Mouse (Mus musculus) ES-Bruce4 (cell line): ENCODE data around the gene Pgk1.

Experiments used
- CTCF ChIP-seq: IDR thresholded peaks from one replicate; pipeline ENCODE4 v1.8.1; 2011; ENCODE audit warnings: low read depth, low read length
- EP300 ChIP-seq: IDR thresholded peaks from 2 replicates; pipeline ENCODE4 v1.6.1; 2011; ENCODE audit warnings: low read depth, low read length; ENCODE audit not compliant: insufficient read depth

DNA sequence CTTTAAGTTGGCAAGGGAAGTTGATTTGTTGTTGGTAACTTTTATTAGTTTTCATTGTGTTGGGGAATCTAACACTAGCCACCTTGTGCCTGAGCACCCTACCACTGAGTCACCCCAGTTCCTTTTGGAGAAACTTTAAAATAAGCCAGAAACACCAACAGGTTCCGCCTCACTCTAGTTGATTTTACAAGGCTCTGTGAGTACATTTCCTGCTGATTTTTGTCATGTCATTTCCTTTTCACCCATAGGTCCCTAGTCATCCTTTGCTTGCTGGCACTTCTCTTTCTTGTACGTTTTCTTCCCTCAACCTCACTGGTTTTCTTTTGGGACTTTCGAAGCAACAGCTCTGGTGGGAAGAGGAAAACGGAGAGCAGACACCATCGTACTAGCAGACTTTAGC, 2.5 kb downstream of the Pgk1 start:
- TF ChIP-seq EP300 (no peak), CTCF (no peak)
